Mouse (Mus musculus): Measurements from ENCODE around the gene Clic1. TPM values are rescaled to one million over a fixed set of nuclear protein-coding genes. Genes with fewer than 3 reads are reported as not detected.

Clic1 gene
- 109 and 129 TPM in 2 replicates for polyA plus RNA-seq (2012)

DNA sequence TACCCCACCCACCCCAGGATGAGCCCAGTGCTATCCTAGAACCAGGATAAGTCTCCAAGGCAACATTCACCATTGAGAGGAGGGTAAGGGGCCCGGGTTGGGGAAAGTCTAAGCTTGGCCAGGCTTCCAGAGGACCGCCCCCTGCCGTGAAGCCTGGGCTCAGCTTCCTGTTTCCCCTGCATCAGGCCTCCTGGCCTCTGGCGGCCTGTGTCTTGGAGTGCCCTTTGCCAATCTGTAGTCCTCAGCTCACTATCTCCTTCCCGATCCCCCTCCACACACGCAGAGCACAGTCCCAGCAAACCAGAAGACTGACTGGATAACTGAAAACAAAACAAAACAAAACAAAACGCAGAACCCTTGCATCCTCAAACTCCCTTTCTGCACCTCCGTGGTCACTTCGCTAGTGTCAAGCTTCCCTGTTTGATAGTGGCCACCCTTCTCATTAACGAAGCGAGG, at the start of gene Clic1:
Gene Clic1, plus strand, starts transcription at position 406 of the 456 bp plus-strand sequence.

DNA sequence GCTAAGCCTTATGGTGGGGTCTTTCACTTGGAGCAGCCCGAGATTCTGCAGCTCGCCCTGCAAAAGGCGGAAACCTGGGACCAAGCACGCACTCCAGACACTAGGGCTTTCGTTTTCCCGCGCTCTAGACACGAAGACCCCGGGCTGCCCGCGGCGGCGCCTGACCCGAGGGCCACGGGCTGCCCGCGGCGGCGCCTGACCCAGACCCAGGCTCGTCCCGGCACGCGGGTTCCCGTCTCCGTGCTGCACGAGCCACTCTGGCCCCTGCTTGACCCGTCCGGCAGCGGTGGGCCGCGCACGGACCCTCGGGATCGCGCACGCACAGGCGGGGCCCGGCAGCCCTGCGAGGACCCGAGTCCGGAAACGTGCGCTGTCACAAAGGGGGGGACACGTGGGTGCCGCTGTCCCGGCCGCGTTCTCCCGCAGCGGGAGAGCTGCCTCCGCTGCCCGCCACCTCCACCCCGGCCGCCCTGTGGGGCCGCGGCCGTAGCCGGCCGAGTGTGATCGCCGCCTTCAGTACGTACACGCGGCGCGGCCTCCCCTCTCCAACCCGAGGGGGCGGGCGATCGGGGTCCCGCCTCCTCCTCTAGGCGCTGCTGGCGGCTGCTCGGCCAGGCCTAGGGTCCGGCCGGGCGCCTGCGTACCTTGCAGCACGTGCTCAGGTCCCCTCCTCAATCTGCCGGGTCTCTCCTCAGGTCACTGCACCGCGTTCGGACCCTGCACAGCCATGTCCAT, 48.9 kb upstream of the Clic1 start, which contains the start of gene Vars:
Gene Vars, plus strand, starts transcription at position 271 of the 735 bp plus-strand sequence.

DNA sequence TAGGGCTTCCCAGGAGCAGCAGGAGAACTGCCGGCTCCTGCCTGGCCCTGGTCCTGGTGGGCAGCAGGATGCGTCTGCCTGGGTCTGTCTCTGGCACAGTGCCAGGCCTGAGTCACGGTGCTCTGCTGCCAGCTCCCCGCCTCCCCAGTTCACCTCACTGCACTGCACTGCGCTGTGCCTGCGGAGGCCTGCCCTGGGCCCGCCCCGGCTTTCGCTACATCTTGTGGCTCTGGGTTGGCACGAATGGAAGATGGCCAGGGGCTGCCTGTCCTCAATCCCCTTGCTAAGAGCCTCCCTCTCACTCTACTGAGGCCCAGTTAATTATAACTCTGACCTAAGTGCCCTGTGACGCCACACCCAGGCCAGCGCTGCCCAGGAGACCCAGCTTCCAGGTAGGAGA, 33.4 kb upstream of the Clic1 start, which contains the start of gene Vwa7:
Gene Vwa7, plus strand, starts transcription at position 204 of the 400 bp plus-strand sequence.

DNA sequence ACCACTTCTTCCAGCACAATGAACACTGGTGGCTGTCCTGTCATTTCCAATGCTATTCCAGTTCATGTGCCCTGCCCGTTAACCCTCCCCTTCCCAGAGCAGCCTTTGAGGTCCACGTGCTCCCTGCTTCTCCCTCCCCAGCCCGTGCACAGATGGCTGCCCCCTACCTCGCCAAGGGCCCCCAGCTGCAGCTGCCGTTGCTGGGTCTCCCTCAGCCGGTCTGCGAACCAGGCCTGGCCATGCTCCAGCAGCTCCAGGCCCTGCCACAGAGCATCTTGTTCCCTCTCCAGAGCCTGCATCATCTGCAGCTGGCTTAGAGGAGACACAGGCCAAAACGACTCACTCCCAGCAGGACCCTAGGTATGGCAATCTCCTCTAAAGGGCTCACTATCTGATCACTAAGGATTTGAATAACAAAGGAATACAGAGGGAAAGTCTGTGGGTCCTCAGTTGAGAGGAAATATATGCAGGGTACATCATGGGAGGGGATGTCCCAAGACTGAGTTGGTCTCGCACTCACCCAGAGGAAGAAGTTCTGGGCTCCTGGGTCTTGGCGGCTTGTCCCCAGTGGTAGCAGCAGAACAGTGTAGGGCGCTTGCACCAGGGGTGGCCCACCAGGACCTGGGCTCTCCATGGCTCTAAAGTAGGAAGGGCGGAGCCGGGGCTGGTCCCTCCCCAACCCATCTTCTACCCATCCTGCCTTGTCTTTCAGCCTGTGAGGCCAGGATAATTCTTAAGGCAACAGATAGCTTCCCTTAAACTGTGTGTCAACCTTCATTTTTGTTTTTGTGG, 22.3 kb upstream of the Clic1 start, which contains the start of gene Sapcd1:
Gene Sapcd1, minus strand, starts transcription at position 740 of the 792 bp plus-strand sequence.

DNA sequence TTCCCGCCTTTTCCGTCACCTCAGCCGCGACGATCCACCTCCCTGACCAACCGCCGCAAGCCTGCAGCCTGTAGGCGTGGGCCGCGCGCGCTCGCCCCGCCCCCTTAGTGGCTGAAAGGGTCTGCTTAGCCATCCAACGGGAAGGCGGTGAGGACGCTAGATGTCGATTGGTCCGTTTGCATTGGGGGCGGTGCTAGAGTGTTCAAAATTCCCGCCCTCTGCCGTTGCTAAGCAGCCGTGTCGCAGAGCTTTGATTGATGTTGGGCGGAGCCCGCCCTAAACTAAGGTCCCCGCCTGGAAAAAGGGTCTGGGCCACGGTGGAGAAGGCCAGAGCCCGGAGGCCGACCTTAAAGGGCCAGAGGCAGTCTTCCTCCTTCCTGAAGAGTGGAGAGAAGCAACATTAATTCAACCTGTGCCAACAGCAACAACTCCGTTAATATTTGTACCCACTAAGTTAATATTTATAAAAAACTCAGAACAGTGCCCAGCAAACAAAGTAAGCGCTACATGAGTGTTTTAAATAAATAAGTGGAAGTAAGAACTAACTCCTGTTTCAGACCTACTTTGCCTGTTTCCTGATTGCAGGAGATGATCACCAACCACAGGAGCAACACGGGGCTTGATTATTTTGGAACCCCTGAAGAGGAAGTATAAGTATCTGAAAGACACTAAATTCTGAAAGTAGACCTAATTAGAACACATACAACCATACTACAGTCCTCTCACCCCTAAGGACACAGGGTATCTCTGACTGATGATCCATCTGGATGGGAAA, 2.9 kb upstream of the Clic1 start, which contains the start of gene Msh5:
Gene Msh5, minus strand, starts transcription at position 65 of the 775 bp plus-strand sequence.

DNA sequence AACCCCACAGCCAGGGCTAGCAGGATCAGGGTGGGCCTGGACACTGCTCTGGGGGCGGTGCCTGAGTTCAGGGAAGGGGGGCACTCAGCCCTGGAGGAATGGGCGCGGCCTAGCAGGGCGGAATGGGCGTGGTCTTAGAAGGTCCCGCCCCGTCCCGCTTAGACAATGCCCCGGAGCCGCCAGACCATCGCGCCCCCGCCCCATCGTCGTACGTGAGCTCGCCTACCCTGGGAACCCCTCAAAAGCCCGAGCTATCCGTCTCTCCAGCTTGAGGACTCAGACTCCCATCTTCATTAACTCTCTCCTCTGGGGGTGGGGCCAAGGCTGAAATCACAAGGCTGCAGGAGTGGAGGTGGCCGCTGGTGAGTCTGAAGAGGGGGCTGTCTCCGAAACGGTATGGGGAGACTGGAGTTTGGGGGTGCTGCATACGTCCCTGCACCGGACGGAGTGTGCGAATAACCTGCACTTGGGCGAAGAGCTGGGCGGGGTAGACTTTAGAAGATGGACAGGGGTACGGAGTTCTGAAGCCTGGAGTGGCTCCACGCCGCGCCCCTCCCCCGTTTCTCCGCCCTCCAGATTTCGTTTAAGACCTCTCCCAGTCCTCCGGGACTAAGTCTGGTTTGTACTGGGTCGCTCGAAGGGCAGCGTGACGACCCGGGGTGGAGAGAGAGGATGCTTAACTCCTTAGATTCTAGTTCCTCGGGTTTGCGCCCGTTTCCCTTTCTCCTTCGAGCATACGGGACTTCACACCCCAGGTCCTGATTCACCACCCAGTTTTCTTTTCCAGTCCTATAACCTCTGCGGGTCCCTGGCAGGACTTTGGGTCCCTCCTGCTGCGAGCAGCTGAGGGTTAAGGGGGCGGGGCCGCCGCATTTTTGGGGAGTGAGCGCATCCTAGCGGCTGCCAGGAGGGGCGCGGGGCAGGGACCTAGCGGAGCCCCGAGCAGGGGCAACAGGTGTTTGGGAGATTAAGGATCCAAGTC, 9.4 kb downstream of the Clic1 start, which contains the start of gene Ddah2:
Gene Ddah2, plus strand, starts transcription at position 125 of the 982 bp plus-strand sequence.

DNA sequence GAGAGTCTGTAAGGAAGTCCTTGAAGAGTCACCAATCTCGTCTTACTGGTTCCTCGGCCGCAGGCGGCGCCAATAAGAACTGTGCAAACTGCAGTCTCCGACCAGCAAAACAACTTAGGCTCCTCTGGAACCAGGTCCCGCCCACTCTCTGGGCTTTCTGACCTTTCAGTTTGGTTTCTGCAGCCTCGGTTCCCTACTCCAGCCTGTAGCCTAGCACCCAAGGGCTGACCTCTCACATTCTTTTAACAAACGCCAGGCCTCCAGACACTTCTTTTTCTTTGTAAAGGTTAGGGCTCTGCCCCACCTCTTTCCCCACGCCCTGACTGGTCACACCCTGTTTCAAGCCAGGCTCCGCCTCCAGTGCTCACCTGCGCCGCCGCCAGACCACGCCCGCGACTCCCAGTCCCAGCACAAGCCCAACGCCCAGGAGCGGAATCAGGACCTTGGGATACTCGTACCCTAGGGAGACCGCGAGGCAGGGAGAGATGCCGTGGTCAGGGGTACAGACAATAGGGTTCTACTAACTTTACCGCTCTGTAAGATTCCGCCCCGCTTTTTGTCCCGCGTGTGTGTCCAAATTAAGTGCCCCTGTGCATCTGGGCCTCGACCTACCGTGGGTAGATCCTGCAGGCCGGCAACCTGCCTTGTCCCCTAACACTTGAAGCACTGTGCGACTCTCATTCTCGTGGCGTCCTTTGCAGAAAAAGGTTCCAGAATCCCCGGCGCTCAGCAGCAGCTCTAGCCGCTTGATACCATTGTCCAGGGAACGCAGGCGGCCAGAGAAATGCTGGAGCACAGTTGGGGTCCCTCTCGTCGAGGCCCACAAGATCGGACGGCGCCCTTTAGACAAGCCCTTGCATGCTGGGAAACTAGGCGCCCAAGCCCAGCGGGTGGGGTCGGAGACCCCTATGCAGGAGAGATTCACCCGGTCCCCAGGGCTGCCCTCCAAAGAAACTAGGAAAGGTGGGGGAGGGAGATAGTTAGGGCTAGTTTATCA, 15.5 kb downstream of the Clic1 start, which contains the start of gene Ly6g6c:
Gene Ly6g6c, plus strand, starts transcription at position 438 of the 997 bp plus-strand sequence.

DNA sequence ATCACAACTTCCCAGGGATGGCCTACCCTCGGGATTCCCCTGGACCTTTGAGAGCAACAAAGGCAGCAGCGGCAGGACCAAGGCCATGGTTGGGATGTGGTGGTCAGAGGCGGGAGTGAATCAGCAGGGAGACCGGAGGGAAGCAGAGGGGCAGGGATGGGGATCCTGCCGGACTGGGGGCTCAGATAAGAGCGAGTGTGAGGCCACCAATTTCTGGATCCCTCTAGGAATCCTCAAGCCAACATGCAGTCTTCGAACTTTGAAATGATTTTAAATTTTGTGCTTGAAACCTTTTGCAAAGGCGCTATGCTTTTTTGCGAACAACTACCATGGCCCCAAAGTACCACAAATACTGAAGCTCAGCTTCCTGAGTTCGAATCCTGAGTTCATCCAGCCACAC, 16.3 kb downstream of the Clic1 start, which contains the start of gene Mpig6b:
Gene Mpig6b, minus strand, starts transcription at position 101 of the 400 bp plus-strand sequence.

DNA sequence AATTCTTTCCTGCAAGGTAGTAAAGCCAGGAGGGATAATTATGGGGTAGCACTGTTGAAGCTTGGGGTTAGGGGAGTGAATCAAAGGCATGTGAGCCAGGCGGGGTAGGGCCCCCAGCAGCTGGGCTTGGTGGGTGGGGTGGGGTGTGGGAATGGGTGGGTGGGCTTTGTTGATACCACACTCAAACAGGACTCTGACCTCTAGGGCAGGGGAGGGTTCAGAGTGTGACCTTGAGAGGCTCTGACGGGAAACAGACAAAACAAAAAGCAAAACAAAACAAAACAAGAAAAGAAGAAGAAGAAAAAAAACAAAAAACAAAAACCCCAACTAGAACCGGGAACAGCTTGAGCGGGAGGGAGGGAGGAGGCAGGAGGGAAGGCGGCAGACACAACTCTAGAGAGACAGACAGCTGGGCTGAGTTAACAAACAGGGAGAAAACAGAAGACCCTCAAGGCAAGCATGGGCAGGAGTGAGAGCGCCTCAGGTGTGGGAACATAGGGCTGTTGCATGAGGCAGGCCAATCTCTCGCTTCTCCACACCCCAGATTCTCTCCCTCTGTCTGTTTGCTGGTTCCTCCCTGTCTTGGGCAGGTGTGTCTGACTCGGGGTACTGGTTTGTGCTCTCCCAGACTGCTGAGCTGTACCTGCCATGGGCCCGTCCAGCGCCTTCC, 26.9 kb downstream of the Clic1 start, which contains the start of gene Ly6g6e:
Gene Ly6g6e, plus strand, starts transcription at position 396 of the 670 bp plus-strand sequence.

DNA sequence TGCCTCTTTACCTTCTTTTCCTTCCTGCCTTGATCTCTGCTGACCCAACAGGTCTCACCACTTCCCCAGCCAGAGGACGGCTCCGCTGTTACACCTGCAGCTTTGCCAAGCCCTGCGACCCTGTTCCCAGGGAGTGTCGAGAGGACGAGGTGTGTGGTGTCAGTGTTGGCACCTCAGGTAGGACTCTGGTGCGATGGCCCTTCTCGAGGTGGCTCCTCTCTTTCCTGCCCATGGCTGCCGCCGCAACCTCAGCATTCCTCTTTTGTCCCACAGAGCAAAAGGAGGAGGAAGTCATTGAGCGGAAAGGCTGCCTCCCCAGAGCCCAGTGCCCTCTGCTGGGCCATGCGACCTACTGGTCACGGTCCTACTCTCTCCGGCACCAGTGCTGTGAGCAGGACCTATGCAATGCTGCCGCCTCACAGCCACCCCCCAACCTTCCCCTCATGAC, 28.0 kb downstream of the Clic1 start, which contains the start of gene Ly6g6d:
Gene Ly6g6d, minus strand, starts transcription at position 280 of the 448 bp plus-strand sequence.

DNA sequence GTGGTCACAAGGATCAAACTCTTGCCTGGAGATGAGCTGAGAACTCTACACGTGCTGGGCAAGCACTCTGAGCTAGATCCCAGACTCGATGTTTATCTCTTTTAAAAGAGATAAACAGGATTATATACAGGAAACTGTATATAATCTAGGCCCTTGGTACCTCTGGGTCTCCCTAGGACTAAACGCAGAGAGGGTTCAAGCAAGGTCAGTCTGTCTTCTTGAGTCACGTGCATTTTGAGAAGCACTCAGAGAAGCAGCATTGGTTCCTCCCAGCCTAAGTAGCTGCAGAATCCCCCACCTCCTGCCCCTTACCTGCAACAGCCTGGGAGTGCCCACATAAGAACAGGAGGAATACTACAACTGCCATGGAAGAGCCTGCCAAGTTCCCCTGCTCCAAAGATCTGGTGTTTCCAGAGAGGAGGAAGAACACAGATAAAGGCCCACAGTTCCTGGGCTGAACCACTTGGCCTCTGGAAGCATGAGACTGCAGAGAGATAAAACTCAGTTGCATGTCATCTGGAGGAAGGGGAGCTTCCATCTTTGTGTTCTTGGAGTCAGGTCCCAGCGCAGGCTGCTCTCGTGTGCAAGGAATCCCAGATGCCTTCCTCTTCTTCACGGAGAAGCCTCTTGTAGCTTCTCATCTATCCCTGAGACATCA, 35.6 kb downstream of the Clic1 start, which contains the start of gene Ly6g6f:
Gene Ly6g6f, minus strand, starts transcription at position 403 of the 658 bp plus-strand sequence.

DNA sequence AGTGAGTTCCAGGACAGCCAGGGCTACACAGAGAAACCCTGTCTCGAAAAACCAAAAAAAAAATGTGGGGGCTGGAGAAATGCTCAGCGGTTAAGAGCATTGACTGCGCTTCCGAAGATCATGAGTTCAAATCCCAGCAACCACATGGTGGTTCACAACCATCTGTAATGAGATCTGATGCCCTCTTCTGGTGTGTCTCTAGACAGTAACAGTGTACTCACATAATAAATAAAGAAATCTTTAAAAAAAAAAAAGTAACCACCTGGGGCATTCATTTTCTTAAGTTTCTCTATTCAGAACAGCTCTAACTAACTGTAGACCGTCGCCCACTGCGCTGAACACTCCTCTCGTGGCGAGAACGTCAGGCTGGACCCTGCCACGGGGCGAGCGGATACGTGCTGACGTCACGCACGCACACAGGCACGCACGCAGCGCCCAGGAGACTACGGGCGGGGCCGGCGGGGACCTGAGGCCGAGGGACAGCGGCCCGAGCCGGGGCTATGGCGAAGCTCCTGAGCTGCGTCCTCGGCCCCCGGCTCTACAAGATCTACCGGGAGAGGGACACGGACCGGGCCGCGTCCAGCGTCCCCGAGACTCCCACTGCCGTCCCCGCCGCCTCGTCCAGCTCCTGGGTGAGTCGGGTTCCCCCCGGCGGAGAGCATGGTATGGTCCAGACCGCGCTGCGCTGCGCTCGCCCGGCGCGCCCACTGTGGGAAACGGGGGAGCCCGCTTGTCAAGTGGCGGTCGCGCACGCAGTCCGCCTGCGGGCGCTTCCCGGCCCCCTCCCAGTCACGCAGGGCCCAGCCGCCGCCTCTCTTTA, 39.3 kb downstream of the Clic1 start, which contains the start of gene Abhd16a:
Gene Abhd16a, plus strand, starts transcription at position 439 of the 820 bp plus-strand sequence.

DNA sequence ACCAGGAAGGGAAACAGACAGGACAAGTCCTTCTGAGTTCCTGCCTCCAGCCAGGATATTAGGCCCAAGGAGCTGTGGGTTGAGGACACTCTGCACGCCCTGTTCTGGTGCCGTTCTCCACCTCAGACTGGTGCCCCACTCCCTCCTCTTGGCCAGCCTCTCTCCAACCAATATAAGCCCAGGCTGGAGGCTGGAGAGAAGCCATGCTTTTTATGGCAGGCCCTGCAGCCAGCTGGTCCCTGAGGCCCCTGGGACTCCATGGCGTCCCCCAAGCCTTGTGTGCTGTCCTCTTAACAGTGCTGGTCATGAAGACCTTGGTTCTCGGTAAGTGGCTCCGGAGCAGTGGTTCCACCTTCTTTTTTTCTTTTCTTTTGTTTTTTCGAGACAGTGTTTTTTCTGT, 58.3 kb downstream of the Clic1 start, which contains the start of gene Ly6g5c:
Gene Ly6g5c, plus strand, starts transcription at position 183 of the 400 bp plus-strand sequence.

All from megakaryocyte-erythroid progenitor cell, adult 5 weeks (primary cell).